Mouse (Mus musculus): Measurements from ENCODE around the gene Pdpk1.

Pdpk1 gene

DNA sequence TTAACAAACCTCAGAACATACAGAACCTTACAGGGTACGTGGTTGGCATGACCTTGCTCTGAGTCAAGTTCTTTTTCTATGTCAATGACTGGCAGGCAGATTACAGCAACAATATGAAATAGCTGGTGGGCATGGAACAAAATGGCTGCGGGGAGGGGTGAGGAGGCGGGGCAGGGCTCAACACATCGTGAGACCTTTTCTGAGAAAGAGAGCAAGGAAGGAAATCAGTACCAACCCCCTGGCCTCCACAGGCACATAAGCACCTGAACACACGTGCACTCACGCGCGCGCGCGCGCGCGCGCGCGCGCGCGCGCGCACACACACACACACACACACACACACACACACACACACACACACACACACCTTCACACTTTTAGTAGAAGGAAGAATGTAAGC, 120.2 kb downstream of the Pdpk1 start:
- DNase-seq, result no peak

DNA sequence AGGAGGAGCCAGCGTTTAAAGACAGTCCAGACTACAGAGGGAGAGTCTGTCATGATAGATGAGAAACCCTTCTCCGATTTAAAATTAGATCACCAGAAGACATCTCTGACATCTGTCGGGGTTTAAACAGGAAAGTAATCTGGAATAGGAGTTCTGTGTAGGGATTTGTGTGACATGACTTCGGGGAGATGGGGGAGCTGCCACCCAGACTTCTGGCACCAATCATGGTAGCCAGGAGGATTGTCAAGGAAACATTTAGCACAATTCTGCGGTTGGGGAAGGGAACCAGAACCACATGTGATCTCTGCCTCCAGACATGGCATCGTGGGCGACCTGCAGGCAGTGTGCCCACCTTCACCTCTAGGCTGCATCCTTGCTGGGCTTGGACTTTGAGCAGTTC, 121.2 kb downstream of the Pdpk1 start:
- no peak for DNase-seq

All from cerebellum, adult 18-20 months (tissue).